Mouse (Mus musculus) heart, embryonic 15.5 days (tissue): ENCODE data around the gene Gm28036. TPM values are rescaled to one million over a fixed set of nuclear protein-coding genes. Genes with fewer than 3 reads are reported as not detected.

Experiments used
- ATAC-seq: fragments of 200-750 bp; cut with Nextera tagmentation; replicated peaks from 2 replicates; pipeline ENCODE4 v1.8.0; 2017; ENCODE audit warnings: low read depth, moderate TSS enrichment; ENCODE audit not compliant: insufficient number of reproducible peaks, insufficient read depth, low FRiP score
- H3K27ac ChIP-seq: fragments of 300-500 bp; sonication (generic); 2 replicates; pipeline ENCODE4 v1.5.1; 2015; ENCODE audit warnings: mild to moderate bottlenecking, inconsistent platforms
- H3K27me3 ChIP-seq: fragments of 300-500 bp; sonication (generic); 2 replicates; pipeline ENCODE4 v1.6.1; 2015; ENCODE audit warnings: inconsistent platforms
- H3K36me3 ChIP-seq: fragments of 300-500 bp; sonication (generic); 2 replicates; pipeline ENCODE4 v1.6.1; 2015; ENCODE audit warnings: mild to moderate bottlenecking, inconsistent platforms
- H3K4me1 ChIP-seq: fragments of 300-500 bp; sonication (generic); replicated peaks from 2 replicates; pipeline ENCODE4 v1.6.1; 2015; ENCODE audit warnings: inconsistent platforms
- H3K4me2 ChIP-seq: fragments of 300-500 bp; sonication (generic); 2 replicates; pipeline ENCODE4 v1.6.1; 2015; ENCODE audit warnings: inconsistent platforms, mild to moderate bottlenecking, moderate library complexity
- H3K4me3 ChIP-seq: fragments of 300-500 bp; sonication (generic); 2 replicates; pipeline ENCODE4 v1.5.1; 2015; ENCODE audit warnings: mild to moderate bottlenecking, inconsistent platforms
- H3K9ac ChIP-seq: fragments of 300-500 bp; sonication (generic); 2 replicates; pipeline ENCODE4 v1.6.1; 2015; ENCODE audit warnings: mild to moderate bottlenecking, inconsistent platforms
- H3K9me3 ChIP-seq: fragments of 300-500 bp; sonication (generic); replicated peaks from 2 replicates; pipeline ENCODE4 v1.6.1; 2016; ENCODE audit warnings: inconsistent platforms
- WGBS: fragments of 180-500 bp; shearing (Covaris S2); methylation state at CpG from one replicate; pipeline ENCODE4 v1.1.7; 2015; ENCODE audit warnings: mixed read lengths; 5-methylcytosine and 5-hydroxymethylcytosine counted together
- polyA plus RNA-seq: library from polyadenylated mRNA; unstranded; fragments of >200 nt; fragmentation: Nextera tagmentation; extraction: Ambion mirVana; gene quantifications from 2 replicates; pipeline ENCODE4 v1.2.1, GENCODE M21; 2015

The Gm28036 gene
- polyA plus RNA-seq, 1 experiment from 2014 or later = 11.6 TPM

DNA sequence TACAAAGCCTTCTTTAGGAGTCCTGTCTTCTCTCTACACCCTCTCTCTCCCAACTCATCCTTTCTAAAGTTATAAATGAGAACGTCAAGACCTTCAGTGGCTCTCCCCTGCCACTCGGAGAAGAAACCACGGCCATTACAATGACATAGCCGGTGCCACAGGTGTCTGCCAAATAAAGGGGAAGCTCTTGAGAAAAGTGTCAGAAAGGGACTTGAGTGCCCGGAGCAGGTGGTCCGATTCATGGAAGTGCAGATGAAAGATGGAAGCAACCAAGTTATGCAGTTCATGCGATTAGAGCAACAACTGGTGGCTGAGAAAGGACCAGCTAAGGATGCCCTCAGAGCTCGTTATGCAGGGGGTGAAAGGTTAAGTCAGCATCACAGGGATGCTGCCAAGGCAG lies 84.0 kb downstream of the Gm28036 start:
- no peak for ATAC-seq
- H3K4me2 ChIP-seq = no peak overlapping the region
- no peaks in the 10 kb centered on the region for H3K36me3 ChIP-seq
- H3K27ac ChIP-seq = no peak overlapping the region
- H3K4me1 ChIP-seq = 0 out of 2 replicates have a peak, but pooled peaks cover 4% of the 10 kb centered on the region
- no peak overlapping the region for H3K9ac ChIP-seq
- no peaks in the 10 kb centered on the region for H3K9me3 ChIP-seq
- no peak overlapping the region for H3K4me3 ChIP-seq
- peaks cover 15% of the 10 kb centered on the region for H3K27me3 ChIP-seq
- WGBS = 78% methylated on average over 8 of the region's 8 CpGs

- no peaks in the 10 kb centered on the region for H3K36me3 ChIP-seq
- no peak overlapping the region for H3K4me2 ChIP-seq
- no peak overlapping the region for H3K9ac ChIP-seq
- no peak overlapping the region for H3K27ac ChIP-seq
- no peaks in the 10 kb centered on the region for H3K4me1 ChIP-seq
- H3K27me3 ChIP-seq = no peaks in the 10 kb centered on the region
- H3K9me3 ChIP-seq = no peaks in the 10 kb centered on the region
- 83% methylated on average over 3 of the region's 3 CpGs for WGBS
- ATAC-seq = no peak
- no peak overlapping the region for H3K4me3 ChIP-seq
These were observed 87.5 kb downstream of the Gm28036 start for GRCm38 (mm10) chr2:156039390-156039789.

DNA sequence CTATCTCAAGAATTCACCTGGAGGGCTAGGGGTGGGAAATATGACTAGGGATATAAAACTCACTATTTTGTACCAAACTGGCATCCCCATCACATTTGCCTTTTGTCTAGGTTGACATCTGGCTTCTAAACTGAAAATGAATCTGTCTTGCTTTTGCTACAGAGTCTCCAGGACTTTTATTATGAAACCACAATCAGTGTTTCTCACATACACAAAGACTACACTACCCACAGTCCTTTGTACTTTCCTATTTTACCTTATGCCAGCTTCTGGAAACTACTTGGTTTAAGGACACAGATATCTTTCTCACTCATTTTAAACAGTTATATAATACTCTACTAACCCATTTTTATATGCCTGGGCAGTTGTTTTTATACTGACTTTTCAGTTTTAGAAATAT lies 101.4 kb downstream of the Gm28036 start:
- ATAC-seq = no peak
- Histone ChIP-seq H3K36me3 (no peaks in the 10 kb centered on the region), H3K27ac (no peak overlapping the region), H3K4me2 (no peak overlapping the region), H3K9ac (no peak overlapping the region), H3K9me3 (no peaks in the 10 kb centered on the region), H3K27me3 (no peaks in the 10 kb centered on the region), H3K4me1 (no peaks in the 10 kb centered on the region), H3K4me3 (no peak overlapping the region)

Other genes starting within 250 kb of the Gm28036 start
- gene Uqcc1, start 196.8 kb downstream of the Gm28036 start, polyA plus RNA-seq = 114 and 134 TPM in 2 replicates
- not detected in 2 replicates for gene Gm15557, start 186.4 kb downstream of the Gm28036 start, polyA plus RNA-seq
- 0.30 and 0.61 TPM in 2 replicates for gene Gdf5, start 181.7 kb downstream of the Gm28036 start, polyA plus RNA-seq
- gene Cep250, start 170.6 kb downstream of the Gm28036 start, polyA plus RNA-seq = 7.7 and 11.0 TPM in 2 replicates
- gene 6430550D23Rik, start 119.1 kb downstream of the Gm28036 start, polyA plus RNA-seq = 0.63 and 1.2 TPM in 2 replicates
- gene Ergic3, start 119.0 kb downstream of the Gm28036 start, polyA plus RNA-seq = 126 and 184 TPM in 2 replicates
- gene Fer1l4, start 74.1 kb downstream of the Gm28036 start, polyA plus RNA-seq = not detected in 2 replicates
- 1.9 TPM in 2 replicates for gene Spag4, start 61.9 kb downstream of the Gm28036 start, polyA plus RNA-seq
- 22.7 and 30.1 TPM in 2 replicates for gene Cpne1, start 15.1 kb downstream of the Gm28036 start, polyA plus RNA-seq
- gene Rbm12, start 15.1 kb downstream of the Gm28036 start, polyA plus RNA-seq = 14.0 and 18.1 TPM in 2 replicates
- 324 and 427 TPM in 2 replicates for gene Romo1, start 16.9 kb upstream of the Gm28036 start, polyA plus RNA-seq
- gene Nfs1, start 17.1 kb upstream of the Gm28036 start, polyA plus RNA-seq = 58.2 and 63.4 TPM in 2 replicates
- 360 and 407 TPM in 2 replicates for gene Rbm39, start 53.1 kb upstream of the Gm28036 start, polyA plus RNA-seq
- gene Phf20, start 69.4 kb upstream of the Gm28036 start, polyA plus RNA-seq = 41.5 and 53.9 TPM in 2 replicates
- 2.6 TPM in 2 replicates for gene Cnbd2, start 185.2 kb upstream of the Gm28036 start, polyA plus RNA-seq
- 56.0 and 61.0 TPM in 2 replicates for gene Scand1, start 185.6 kb upstream of the Gm28036 start, polyA plus RNA-seq